Mouse (Mus musculus): ENCODE results near the gene Pofut2. TPM values are rescaled to one million over a fixed set of nuclear protein-coding genes. Genes with fewer than 3 reads are reported as not detected.
"Not testable (repeated sequence)": the region's sequence is repeated elsewhere in the genome, so short reads cannot be mapped to it uniquely, and the experiment has no call there.

Pofut2 gene
- polyA plus RNA-seq, 1 experiment from 2014 or later = 58.8 TPM

DNA sequence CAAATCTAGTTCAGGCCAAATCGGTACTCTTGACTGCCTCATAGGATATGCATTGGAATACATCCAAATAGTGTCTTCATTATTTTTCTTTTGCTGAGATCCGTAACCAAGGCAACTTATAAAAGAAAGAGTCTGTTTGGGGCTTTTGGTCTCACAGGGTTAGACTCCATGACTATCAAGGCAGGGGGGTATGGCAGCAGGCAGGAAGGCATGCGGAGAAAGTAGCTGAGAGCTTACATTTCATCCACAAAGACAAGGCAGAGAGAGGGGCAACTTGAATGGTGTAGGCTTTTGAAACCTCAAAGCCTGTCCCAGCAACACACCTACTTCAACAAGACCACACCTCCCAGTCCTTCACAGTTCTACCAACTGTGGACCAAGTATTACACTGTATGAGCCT is 3.3 kb upstream of the Pofut2 start:
- WGBS = 45% methylated on average over 3 of the region's 3 CpGs
- Histone ChIP-seq H3K9me3 (ENCODE audit: control insufficient read depth, low read length) (no peaks in the 10 kb centered on the region), H3K36me3 (ENCODE audit: control insufficient read depth, insufficient read depth, low read length) (no peaks in the 10 kb centered on the region), H3K27ac (ENCODE audit: low read depth, low read length) (no peak overlapping the region), H3K4me1 (ENCODE audit: control insufficient read depth, insufficient read depth, low read depth, low read length) (peaks cover 23% of the 10 kb centered on the region), H3K4me2 (ENCODE audit: low read length) (no peak overlapping the region), H3K27me3 (replicated peaks; ENCODE audit: control insufficient read depth, insufficient read depth, low read length) (no peaks in the 10 kb centered on the region), H3K9ac (ENCODE audit: low read depth, low read length) (no peak overlapping the region), H3K4me3 (ENCODE audit: low read length) (no peak overlapping the region)
- no peak for ATAC-seq

DNA sequence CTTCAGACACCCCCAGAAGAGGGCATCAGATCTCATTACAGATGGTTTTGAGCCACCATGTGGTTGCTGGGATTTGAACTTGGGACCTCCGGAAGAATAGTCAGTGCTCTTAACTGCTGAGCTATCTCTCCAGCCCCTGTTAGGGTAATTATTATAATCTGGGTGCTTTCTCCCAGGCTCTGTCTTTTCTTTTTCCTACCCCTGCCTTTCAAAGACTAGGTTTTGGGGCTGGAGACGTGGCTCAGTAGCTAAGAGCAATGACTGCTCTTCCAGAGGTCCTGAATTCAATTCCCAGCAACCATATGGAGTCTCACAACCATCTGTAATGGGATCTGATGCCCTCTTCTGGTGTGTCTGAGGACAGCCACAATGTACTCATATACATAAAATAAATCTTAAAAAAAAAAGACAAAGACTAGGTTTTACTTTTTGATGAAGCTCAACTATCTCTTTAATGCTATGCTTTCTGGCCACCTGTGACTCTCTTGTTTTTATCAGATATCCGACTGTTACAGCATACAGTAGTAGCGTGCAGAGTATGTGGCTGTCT is 902 bp upstream of the Pofut2 start:
- ATAC-seq = no peak
- H3K36me3 ChIP-seq (ENCODE audit: control insufficient read depth, insufficient read depth, low read length) = peaks cover 7% of the 10 kb centered on the region; the same call in 1 of the 2 replicates
- peaks cover 13% of the 10 kb centered on the region for H3K4me1 ChIP-seq (ENCODE audit: control insufficient read depth, insufficient read depth, low read depth, low read length)
- H3K4me2 ChIP-seq (ENCODE audit: low read length) = peak overlapping the region; percentile 89
- H3K9me3 ChIP-seq (ENCODE audit: control insufficient read depth, low read length) = no peaks in the 10 kb centered on the region
- H3K4me3 ChIP-seq (ENCODE audit: low read length) = peak overlapping the region; percentile 88
- no peaks in the 10 kb centered on the region for H3K27me3 ChIP-seq (replicated peaks; ENCODE audit: control insufficient read depth, insufficient read depth, low read length)
- H3K9ac ChIP-seq (ENCODE audit: low read depth, low read length) = peak overlapping the region; percentile 74; the same call in 1 of the 2 replicates
- 63% methylated on average over 4 of the region's 4 CpGs for WGBS
- no peak overlapping the region for H3K27ac ChIP-seq (ENCODE audit: low read depth, low read length)

DNA sequence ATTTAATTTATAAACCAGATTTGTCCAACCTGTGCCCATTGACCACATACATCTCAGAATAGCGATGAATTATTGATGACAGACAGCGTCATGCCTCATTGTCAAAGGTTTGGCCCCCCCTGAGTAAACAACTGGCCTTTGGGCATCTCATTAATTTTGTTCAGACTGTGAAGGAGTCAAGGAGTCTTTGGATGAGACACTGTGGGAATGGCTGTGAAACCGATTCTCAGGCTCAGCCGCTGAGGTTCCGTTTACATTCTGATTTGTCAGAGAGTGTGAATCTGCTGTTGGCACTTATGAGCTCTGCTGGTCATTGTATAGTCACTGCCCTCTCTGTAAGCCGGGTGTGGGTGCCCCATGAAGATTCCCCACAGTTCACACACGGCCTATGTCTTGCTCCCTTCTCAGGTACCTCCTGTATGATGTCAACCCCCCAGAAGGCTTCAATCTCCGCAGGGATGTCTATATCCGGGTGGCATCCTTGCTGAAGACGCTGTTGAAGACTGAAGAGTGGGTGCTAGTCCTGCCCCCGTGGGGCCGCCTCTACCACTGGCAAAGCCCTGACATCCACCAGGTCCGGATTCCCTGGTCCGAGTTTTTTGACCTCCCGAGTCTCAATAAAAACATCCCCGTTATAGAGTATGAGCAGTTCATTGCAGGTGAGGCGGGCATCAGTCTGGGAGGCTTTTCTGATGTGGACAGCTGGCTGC is 1.3 kb downstream of the Pofut2 start:
- no peaks in the 10 kb centered on the region for H3K27me3 ChIP-seq (replicated peaks; ENCODE audit: control insufficient read depth, insufficient read depth, low read length)
- peaks cover 13% of the 10 kb centered on the region for H3K4me1 ChIP-seq (ENCODE audit: control insufficient read depth, insufficient read depth, low read depth, low read length)
- no peak for ATAC-seq
- peak overlapping the region; percentile 88 for H3K4me3 ChIP-seq (ENCODE audit: low read length)
- peak overlapping the region; percentile 71 for H3K4me2 ChIP-seq (ENCODE audit: low read length)
- H3K36me3 ChIP-seq (ENCODE audit: control insufficient read depth, insufficient read depth, low read length) = peaks cover 20% of the 10 kb centered on the region
- no peaks in the 10 kb centered on the region for H3K9me3 ChIP-seq (ENCODE audit: control insufficient read depth, low read length)
- H3K27ac ChIP-seq (ENCODE audit: low read depth, low read length) = no peak overlapping the region
- 79% methylated on average over 17 of the region's 17 CpGs for WGBS
- H3K9ac ChIP-seq (ENCODE audit: low read depth, low read length) = peak overlapping the region; percentile 27; the same call in 1 of the 2 replicates

DNA sequence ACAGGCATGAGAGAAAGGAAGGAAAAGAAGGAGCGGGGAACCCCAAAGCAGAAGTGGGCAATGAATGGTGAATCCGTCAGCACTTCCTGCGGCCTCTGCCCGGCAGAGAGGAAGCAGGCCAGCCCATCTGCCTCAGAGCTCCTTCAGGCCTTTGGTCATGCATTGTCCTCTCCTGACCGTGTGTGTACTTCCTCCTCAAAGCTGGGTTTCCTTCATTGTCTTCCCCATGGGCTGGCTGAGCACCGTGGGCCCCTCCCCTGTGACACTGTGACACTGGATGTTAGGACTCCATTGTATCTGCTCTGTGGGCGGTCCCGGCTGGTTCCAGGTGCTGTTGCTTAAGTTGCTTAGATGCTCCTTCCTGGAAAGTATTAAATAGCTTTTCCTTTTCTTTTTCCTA is 7.3 kb downstream of the Pofut2 start:
- no peak overlapping the region for H3K9ac ChIP-seq (ENCODE audit: low read depth, low read length)
- no peaks in the 10 kb centered on the region for H3K27me3 ChIP-seq (replicated peaks; ENCODE audit: control insufficient read depth, insufficient read depth, low read length)
- no peak for ATAC-seq
- no peak overlapping the region for H3K4me2 ChIP-seq (ENCODE audit: low read length)
- H3K4me1 ChIP-seq (ENCODE audit: control insufficient read depth, insufficient read depth, low read depth, low read length) = no peaks in the 10 kb centered on the region
- peaks cover 54% of the 10 kb centered on the region for H3K36me3 ChIP-seq (ENCODE audit: control insufficient read depth, insufficient read depth, low read length)
- no peak overlapping the region for H3K4me3 ChIP-seq (ENCODE audit: low read length)
- 64% methylated on average over 8 of the region's 8 CpGs for WGBS
- no peaks in the 10 kb centered on the region for H3K9me3 ChIP-seq (ENCODE audit: control insufficient read depth, low read length)
- no peak overlapping the region for H3K27ac ChIP-seq (ENCODE audit: low read depth, low read length)

DNA sequence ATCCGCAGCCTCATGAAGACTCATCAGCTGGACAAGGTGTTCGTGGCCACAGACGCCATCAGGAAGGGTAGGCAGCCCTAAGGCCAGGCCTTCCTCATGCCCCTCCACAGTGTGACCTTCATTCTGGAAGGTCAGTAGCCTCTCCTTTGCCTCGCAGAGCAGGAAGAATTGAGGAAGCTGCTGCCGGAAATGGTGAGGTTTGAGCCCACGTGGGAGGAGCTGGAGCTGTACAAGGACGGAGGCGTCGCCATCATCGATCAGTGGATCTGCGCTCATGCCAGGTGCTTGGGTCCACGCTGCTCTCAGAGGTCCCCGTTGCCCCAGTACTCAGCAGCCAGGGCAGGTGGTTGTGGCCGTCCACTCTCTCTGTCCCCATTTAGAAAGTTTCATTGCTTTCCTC is 8.0 kb downstream of the Pofut2 start:
- no peak overlapping the region for H3K4me3 ChIP-seq (ENCODE audit: low read length)
- no peak for ATAC-seq
- no peak overlapping the region for H3K4me2 ChIP-seq (ENCODE audit: low read length)
- WGBS = 96% methylated on average over 14 of the region's 14 CpGs
- H3K4me1 ChIP-seq (ENCODE audit: control insufficient read depth, insufficient read depth, low read depth, low read length) = no peaks in the 10 kb centered on the region
- H3K9ac ChIP-seq (ENCODE audit: low read depth, low read length) = no peak overlapping the region
- no peak overlapping the region for H3K27ac ChIP-seq (ENCODE audit: low read depth, low read length)
- no peaks in the 10 kb centered on the region for H3K9me3 ChIP-seq (ENCODE audit: control insufficient read depth, low read length)
- H3K36me3 ChIP-seq (ENCODE audit: control insufficient read depth, insufficient read depth, low read length) = peaks cover 50% of the 10 kb centered on the region
- H3K27me3 ChIP-seq (replicated peaks; ENCODE audit: control insufficient read depth, insufficient read depth, low read length) = no peaks in the 10 kb centered on the region

DNA sequence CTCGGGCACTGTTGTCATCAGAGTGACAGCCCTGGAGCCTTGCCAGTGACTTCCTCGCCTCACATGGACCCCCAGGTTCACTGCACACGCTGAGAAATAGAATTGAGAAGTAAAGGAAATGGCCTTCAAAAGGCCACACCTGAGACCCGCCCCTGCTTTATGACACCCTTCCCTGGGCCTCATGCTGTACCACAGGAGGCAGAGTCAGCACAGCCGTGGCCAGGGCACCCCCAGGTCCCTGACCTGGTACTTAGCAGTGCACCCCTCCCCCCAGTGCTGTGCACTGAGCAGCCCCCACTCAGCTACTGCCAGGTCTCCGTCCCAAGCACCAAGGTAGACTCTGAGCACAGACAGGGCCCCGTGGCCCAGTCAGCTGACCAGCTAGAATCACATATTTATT is 10.1 kb downstream of the Pofut2 start:
- no peak for ATAC-seq
- WGBS = 84% methylated on average over 7 of the region's 7 CpGs
- no peak overlapping the region; the same call in 1 of the 2 replicates for H3K9ac ChIP-seq (ENCODE audit: low read depth, low read length)

DNA sequence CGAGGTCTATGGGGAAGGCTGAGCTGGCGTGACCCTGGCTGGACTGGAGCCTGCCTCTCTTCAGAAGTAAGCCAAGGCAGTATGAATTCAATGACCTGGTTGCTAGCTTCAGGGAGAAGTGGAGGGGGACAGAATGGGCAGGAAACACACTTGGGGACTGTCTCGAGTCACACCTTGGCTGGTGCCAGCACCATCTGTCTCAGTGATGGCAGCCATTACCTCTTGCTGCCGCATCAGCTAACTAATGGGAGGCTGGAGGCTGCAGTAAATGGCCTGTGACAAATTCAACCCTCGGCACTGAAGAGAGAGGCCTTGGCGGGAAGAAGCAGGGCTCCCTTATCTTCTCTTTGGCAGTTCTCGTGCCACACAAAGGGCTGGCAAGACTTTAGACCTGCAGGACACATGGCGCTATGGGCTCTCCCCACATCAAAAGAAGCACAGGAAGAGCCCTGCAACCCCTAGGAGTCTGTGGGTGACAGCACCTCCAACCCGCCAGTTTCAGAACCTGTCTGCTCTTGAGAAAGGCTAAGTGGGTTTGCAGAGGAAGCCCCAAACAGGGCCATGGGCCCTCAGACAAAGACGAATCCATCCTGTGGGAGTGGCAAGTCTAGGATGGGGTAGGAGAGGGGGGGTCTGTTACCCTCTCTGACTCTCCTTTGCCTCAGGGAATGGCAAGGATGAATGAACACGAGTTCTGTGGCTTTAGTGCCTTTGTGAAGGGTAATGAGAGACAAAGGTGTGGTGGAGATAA is 14.1 kb downstream of the Pofut2 start:
- Histone ChIP-seq H3K4me3 (ENCODE audit: low read length) (no peak overlapping the region), H3K9ac (ENCODE audit: low read depth, low read length) (no peak overlapping the region)
- WGBS = 50% methylated on average over 11 of the region's 11 CpGs

More for the DNA sequence above, 10.1 kb downstream of the Pofut2 start:
- H3K4me3 ChIP-seq (ENCODE audit: low read length) = no peak overlapping the region
- H3K9me3 ChIP-seq (ENCODE audit: control insufficient read depth, low read length) = no peaks in the 10 kb centered on the region
- H3K4me2 ChIP-seq (ENCODE audit: low read length) = no peak overlapping the region
- no peaks in the 10 kb centered on the region for H3K27me3 ChIP-seq (replicated peaks; ENCODE audit: control insufficient read depth, insufficient read depth, low read length)
- H3K4me1 ChIP-seq (ENCODE audit: control insufficient read depth, insufficient read depth, low read depth, low read length) = no peaks in the 10 kb centered on the region; the same call in 1 of the 2 replicates
- H3K27ac ChIP-seq (ENCODE audit: low read depth, low read length) = no peak overlapping the region
- H3K36me3 ChIP-seq (ENCODE audit: control insufficient read depth, insufficient read depth, low read length) = peaks cover 46% of the 10 kb centered on the region

DNA sequence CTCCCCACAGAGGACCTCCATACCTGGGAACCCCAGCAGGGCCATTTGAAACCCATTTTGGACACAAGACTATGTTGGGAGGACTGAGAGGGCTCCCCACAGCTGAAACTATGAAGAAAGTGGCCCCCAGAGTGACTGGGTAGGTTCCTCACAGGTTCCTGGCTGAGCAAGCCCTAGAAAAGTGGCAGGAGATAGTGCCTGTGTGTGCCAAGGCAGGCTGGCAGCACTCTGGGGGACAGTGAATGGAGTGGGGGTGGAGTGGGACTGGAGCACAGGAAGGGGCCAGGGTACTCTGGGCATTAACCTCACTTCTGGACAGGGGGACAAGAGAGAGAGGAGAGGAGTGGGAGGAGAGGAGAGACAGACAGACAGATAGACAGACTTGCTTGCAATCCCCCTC is 14.8 kb downstream of the Pofut2 start:
- ATAC-seq = peak; percentile 19; the same call in 1 of the 2 replicates
- no peaks in the 10 kb centered on the region for H3K27me3 ChIP-seq (replicated peaks; ENCODE audit: control insufficient read depth, insufficient read depth, low read length)
- H3K4me1 ChIP-seq (ENCODE audit: control insufficient read depth, insufficient read depth, low read depth, low read length) = no peaks in the 10 kb centered on the region; the same call in 1 of the 2 replicates
- no peaks in the 10 kb centered on the region for H3K9me3 ChIP-seq (ENCODE audit: control insufficient read depth, low read length)
- H3K4me2 ChIP-seq (ENCODE audit: low read length) = no peak overlapping the region
- no peak overlapping the region for H3K4me3 ChIP-seq (ENCODE audit: low read length)
- H3K36me3 ChIP-seq (ENCODE audit: control insufficient read depth, insufficient read depth, low read length) = peaks cover 7% of the 10 kb centered on the region
- H3K9ac ChIP-seq (ENCODE audit: low read depth, low read length) = no peak overlapping the region
- no peak overlapping the region for H3K27ac ChIP-seq (ENCODE audit: low read depth, low read length)

More for the DNA sequence above, 14.1 kb downstream of the Pofut2 start:
- H3K4me1 ChIP-seq (ENCODE audit: control insufficient read depth, insufficient read depth, low read depth, low read length) = no peaks in the 10 kb centered on the region; the same call in 1 of the 2 replicates
- no peak overlapping the region for H3K4me2 ChIP-seq (ENCODE audit: low read length)
- no peaks in the 10 kb centered on the region for H3K9me3 ChIP-seq (ENCODE audit: control insufficient read depth, low read length)
- no peaks in the 10 kb centered on the region for H3K27me3 ChIP-seq (replicated peaks; ENCODE audit: control insufficient read depth, insufficient read depth, low read length)
- ATAC-seq = peak; percentile 52
- peak overlapping the region; percentile 27; the same call in 1 of the 2 replicates for H3K27ac ChIP-seq (ENCODE audit: low read depth, low read length)
- peaks cover 12% of the 10 kb centered on the region for H3K36me3 ChIP-seq (ENCODE audit: control insufficient read depth, insufficient read depth, low read length)

DNA sequence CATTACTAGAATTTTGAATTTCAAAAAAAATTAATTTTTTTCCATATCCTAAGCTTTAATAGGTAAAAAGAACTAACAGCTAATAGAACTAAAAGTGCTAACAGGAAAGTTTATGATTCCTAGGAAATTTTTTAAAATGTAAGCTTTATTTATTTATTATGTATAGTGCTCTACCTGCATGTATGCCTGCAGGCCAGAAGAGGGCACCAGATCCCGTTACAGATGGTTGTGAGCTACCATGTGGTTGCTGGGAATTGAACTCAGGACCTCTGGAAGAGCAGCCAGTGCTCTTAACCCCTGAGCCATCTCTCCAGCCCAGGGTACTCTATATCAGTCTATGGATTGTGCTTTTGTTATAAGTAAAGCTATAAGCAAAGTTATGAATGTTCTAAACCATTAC is 23.1 kb downstream of the Pofut2 start:
- ATAC-seq; H3K9me3 ChIP-seq (ENCODE audit: control insufficient read depth, low read length); H3K4me3 ChIP-seq (ENCODE audit: low read length); H3K27me3 ChIP-seq (replicated peaks; ENCODE audit: control insufficient read depth, insufficient read depth, low read length); H3K4me2 ChIP-seq (ENCODE audit: low read length); H3K27ac ChIP-seq (ENCODE audit: low read depth, low read length); H3K9ac ChIP-seq (ENCODE audit: low read depth, low read length); H3K36me3 ChIP-seq (ENCODE audit: control insufficient read depth, insufficient read depth, low read length); H3K4me1 ChIP-seq (ENCODE audit: control insufficient read depth, insufficient read depth, low read depth, low read length): not testable (repeated sequence)
- WGBS = 85% methylated on average over 1 of the region's 1 CpGs
